Mouse (Mus musculus) neural tube, embryonic 11.5 days (tissue): ENCODE measurements around the gene Ppp2r2d. TPM values are rescaled to one million over a fixed set of nuclear protein-coding genes. Genes with fewer than 3 reads are reported as not detected.

Experiments
- ATAC-seq: fragments of 200-750 bp; cut with Nextera tagmentation; 2 replicates; pipeline ENCODE4 v1.8.0; 2017; ENCODE audit warnings: moderate number of reproducible peaks, mild to moderate bottlenecking, moderate TSS enrichment, moderate library complexity; ENCODE audit not compliant: insufficient read depth, low FRiP score, low TSS enrichment
- DNase-seq: peaks from one replicate; pipeline ENCODE4 v3.0.0-alpha.2; 2015; ENCODE audit warnings: low spot score
- H3K27ac ChIP-seq: fragments of 300-500 bp; sonication (generic); 2 replicates; pipeline ENCODE4 v1.5.1; 2014; ENCODE audit warnings: low read depth, mild to moderate bottlenecking, low read length
- H3K27me3 ChIP-seq: fragments of 300-500 bp; sonication (generic); 2 replicates; pipeline ENCODE4 v1.6.1; 2014; ENCODE audit warnings: mild to moderate bottlenecking, low read length, mixed read lengths; ENCODE audit not compliant: control insufficient read depth, insufficient read depth
- H3K36me3 ChIP-seq: fragments of 300-500 bp; sonication (generic); 2 replicates; pipeline ENCODE4 v1.6.1; 2014; ENCODE audit warnings: mild to moderate bottlenecking, low read length, moderate library complexity, mixed read lengths; ENCODE audit not compliant: control insufficient read depth, insufficient read depth
- H3K4me1 ChIP-seq: fragments of 300-500 bp; sonication (generic); 2 replicates; pipeline ENCODE4 v1.6.1; 2014; ENCODE audit warnings: low read length, mixed read lengths; ENCODE audit not compliant: control insufficient read depth, insufficient read depth
- H3K4me2 ChIP-seq: fragments of 300-500 bp; sonication (generic); 2 replicates; pipeline ENCODE4 v1.6.1; 2014; ENCODE audit warnings: low read depth, mild to moderate bottlenecking, moderate library complexity
- H3K4me3 ChIP-seq: fragments of 300-500 bp; sonication (generic); 2 replicates; pipeline ENCODE4 v1.5.1; 2014; ENCODE audit warnings: low read depth, low read length
- H3K9ac ChIP-seq: fragments of 300-500 bp; sonication (generic); 2 replicates; pipeline ENCODE4 v1.6.1; 2014; ENCODE audit warnings: mild to moderate bottlenecking, low read length
- H3K9me3 ChIP-seq: fragments of 300-500 bp; sonication (generic); 2 replicates; pipeline ENCODE4 v1.6.1; 2016; ENCODE audit warnings: low read length; ENCODE audit not compliant: control insufficient read depth
- WGBS: fragments of 180-500 bp; shearing (Covaris S2); extraction: QIAGEN DNeasy Blood & Tissue Kit; methylation state at CpG from one replicate; pipeline ENCODE4 v1.1.7; 2014; 5-methylcytosine and 5-hydroxymethylcytosine counted together
- polyA plus RNA-seq: library from polyadenylated mRNA; unstranded; fragments of >200 nt; fragmentation: Nextera tagmentation; extraction: Ambion mirVana; gene quantifications from 2 replicates; pipeline ENCODE4 v1.2.1, GENCODE M21; 2014

The Ppp2r2d gene
- polyA plus RNA-seq, 1 experiment from 2014 or later, result 81.7 TPM

GRCm38 (mm10) chr7:138850083-138850482 is 4.2 kb downstream of the Ppp2r2d start:
- no peak overlapping the region for H3K4me2 ChIP-seq
- no peak overlapping the region for H3K27ac ChIP-seq
- no peaks in the 10 kb centered on the region; the same call in none of the 2 replicates for H3K36me3 ChIP-seq
- DNase-seq (no peak), ATAC-seq (no peak)
- no peak overlapping the region for H3K9ac ChIP-seq
- H3K27me3 ChIP-seq, result no peaks in the 10 kb centered on the region
- no peak overlapping the region for H3K4me3 ChIP-seq
- H3K9me3 ChIP-seq, result no peaks in the 10 kb centered on the region
- peaks cover 16% of the 10 kb centered on the region for H3K4me1 ChIP-seq

- no peak overlapping the region for H3K9ac ChIP-seq
- no peak overlapping the region for H3K4me2 ChIP-seq
- peaks cover under 1% of the 10 kb centered on the region for H3K4me1 ChIP-seq
- no peak overlapping the region for H3K4me3 ChIP-seq
- no peaks in the 10 kb centered on the region for H3K27me3 ChIP-seq
- ATAC-seq, result no peak
- WGBS, result 95% methylated on average over 4 of the region's 4 CpGs
- H3K9me3 ChIP-seq, result no peaks in the 10 kb centered on the region
- no peak for DNase-seq
- peaks cover 2% of the 10 kb centered on the region for H3K36me3 ChIP-seq
- H3K27ac ChIP-seq, result no peak overlapping the region
These were observed 7.6 kb downstream of the Ppp2r2d start for GRCm38 (mm10) chr7:138853417-138854031.

- peaks cover 2% of the 10 kb centered on the region for H3K36me3 ChIP-seq
- 95% methylated on average over 2 of the region's 2 CpGs for WGBS
- no peak overlapping the region for H3K9ac ChIP-seq
- ATAC-seq (no peak), DNase-seq (no peak)
- no peak overlapping the region for H3K4me3 ChIP-seq
- no peaks in the 10 kb centered on the region for H3K9me3 ChIP-seq
- no peak overlapping the region for H3K4me2 ChIP-seq
- H3K4me1 ChIP-seq, result no peaks in the 10 kb centered on the region
- no peaks in the 10 kb centered on the region for H3K27me3 ChIP-seq
- no peak overlapping the region for H3K27ac ChIP-seq
These were observed 8.3 kb downstream of the Ppp2r2d start for GRCm38 (mm10) chr7:138854201-138854600.

GRCm38 (mm10) chr7:138856670-138857069 is 10.8 kb downstream of the Ppp2r2d start:
- peaks cover 2% of the 10 kb centered on the region for H3K36me3 ChIP-seq
- no peak overlapping the region for H3K4me3 ChIP-seq
- no peak overlapping the region for H3K4me2 ChIP-seq
- DNase-seq (no peak), ATAC-seq (no peak)
- H3K9ac ChIP-seq, result no peak overlapping the region
- no peak overlapping the region for H3K27ac ChIP-seq
- no peaks in the 10 kb centered on the region for H3K4me1 ChIP-seq
- H3K9me3 ChIP-seq, result no peaks in the 10 kb centered on the region
- H3K27me3 ChIP-seq, result no peaks in the 10 kb centered on the region
- WGBS, result 66% methylated on average over 2 of the region's 2 CpGs

GRCm38 (mm10) chr7:138863950-138864572 is 18.2 kb downstream of the Ppp2r2d start:
- Histone ChIP-seq H3K27ac (no peak overlapping the region), H3K9ac (no peak overlapping the region), H3K4me2 (no peak overlapping the region), H3K4me3 (no peak overlapping the region), H3K36me3 (no peaks in the 10 kb centered on the region), H3K4me1 (no peaks in the 10 kb centered on the region), H3K9me3 (no peaks in the 10 kb centered on the region), H3K27me3 (no peaks in the 10 kb centered on the region)
- WGBS, result 65% methylated on average over 3 of the region's 3 CpGs
- ATAC-seq, result no peak
- DNase-seq, result no peak

- H3K9me3 ChIP-seq, result no peaks in the 10 kb centered on the region
- H3K9ac ChIP-seq, result no peak overlapping the region
- no peak overlapping the region for H3K27ac ChIP-seq
- no peaks in the 10 kb centered on the region for H3K36me3 ChIP-seq
- no peaks in the 10 kb centered on the region for H3K4me1 ChIP-seq
- H3K4me3 ChIP-seq, result no peak overlapping the region
- 89% methylated on average over 1 of the region's 1 CpGs for WGBS
- no peaks in the 10 kb centered on the region for H3K27me3 ChIP-seq
- no peak overlapping the region for H3K4me2 ChIP-seq
- no peak for DNase-seq
- ATAC-seq, result no peak
These were observed 18.9 kb downstream of the Ppp2r2d start for GRCm38 (mm10) chr7:138864776-138865175.

- no peak overlapping the region for H3K9ac ChIP-seq
- H3K4me2 ChIP-seq, result no peak overlapping the region
- ATAC-seq (no peak), DNase-seq (no peak)
- H3K4me1 ChIP-seq, result no peaks in the 10 kb centered on the region
- H3K27me3 ChIP-seq, result no peaks in the 10 kb centered on the region
- H3K4me3 ChIP-seq, result no peak overlapping the region
- H3K36me3 ChIP-seq, result no peaks in the 10 kb centered on the region
- 70% methylated on average over 6 of the region's 6 CpGs for WGBS
- no peak overlapping the region for H3K27ac ChIP-seq
- H3K9me3 ChIP-seq, result no peaks in the 10 kb centered on the region
These were observed 21.4 kb downstream of the Ppp2r2d start for GRCm38 (mm10) chr7:138867286-138867685.

GRCm38 (mm10) chr7:138868316-138868715 is 22.4 kb downstream of the Ppp2r2d start:
- Histone ChIP-seq H3K4me1 (no peaks in the 10 kb centered on the region), H3K9me3 (no peaks in the 10 kb centered on the region), H3K4me3 (no peak overlapping the region), H3K27ac (no peak overlapping the region), H3K36me3 (peaks cover 2% of the 10 kb centered on the region; the same call in 1 of the 2 replicates), H3K27me3 (no peaks in the 10 kb centered on the region), H3K4me2 (no peak overlapping the region), H3K9ac (no peak overlapping the region)
- ATAC-seq (no peak), DNase-seq (no peak)
- WGBS, result 90% methylated on average over 4 of the region's 4 CpGs

- Histone ChIP-seq H3K4me3 (no peak overlapping the region), H3K27me3 (no peaks in the 10 kb centered on the region), H3K4me1 (no peaks in the 10 kb centered on the region), H3K36me3 (peaks cover 25% of the 10 kb centered on the region), H3K27ac (no peak overlapping the region), H3K9me3 (no peaks in the 10 kb centered on the region), H3K4me2 (no peak overlapping the region), H3K9ac (no peak overlapping the region)
- 84% methylated on average over 3 of the region's 3 CpGs for WGBS
- ATAC-seq, result no peak
- no peak for DNase-seq
These were observed 27.1 kb downstream of the Ppp2r2d start for GRCm38 (mm10) chr7:138872956-138873355.
